Mouse (Mus musculus): Measurements from ENCODE around the gene Slc39a2.

DNA sequence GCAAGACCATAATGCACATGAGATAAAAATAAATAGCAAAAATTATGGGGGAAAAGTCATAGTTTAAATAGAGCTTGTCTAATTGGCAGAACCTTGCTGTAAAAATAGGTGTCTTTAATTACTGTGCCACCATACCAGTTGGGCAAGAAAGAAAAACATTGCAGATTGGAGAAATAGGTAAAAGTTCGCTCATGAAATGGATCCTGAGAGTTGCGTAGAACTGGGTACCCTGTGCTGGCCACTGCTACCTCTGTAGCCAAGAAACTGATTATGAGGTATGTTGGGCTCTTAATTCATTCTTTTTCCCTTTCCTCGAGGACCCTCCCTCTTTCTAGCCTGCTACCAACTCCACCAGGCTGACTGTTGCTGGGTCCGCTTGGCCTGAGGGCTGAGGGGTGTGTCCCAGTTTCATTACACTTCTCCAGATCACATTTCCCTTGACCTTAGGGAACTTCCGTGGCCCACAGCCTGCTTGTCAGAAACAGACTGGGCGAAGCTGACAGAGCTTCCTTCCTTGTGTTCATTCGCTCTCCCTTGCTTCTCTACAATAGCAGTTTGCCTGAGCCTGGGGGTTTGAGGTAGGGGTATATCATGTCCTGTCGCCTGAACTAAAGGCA, 48.4 kb downstream of the Slc39a2 start:
- TF ChIP-seq GATA1 (IDR thresholded peaks at IDR 0.05; ENCODE audit: low read length): no peak
- no peak for TF ChIP-seq TAL1 (IDR thresholded peaks at IDR 0.05; ENCODE audit: low read length)

All from erythroblast, embryonic 14.5 days (primary cell).